Mouse (Mus musculus) liver, embryonic 15.5 days (tissue): Measurements from ENCODE around the gene Carns1. TPM values are rescaled to one million over a fixed set of nuclear protein-coding genes. Genes with fewer than 3 reads are reported as not detected.

Source experiments
- ATAC-seq: fragments of 200-750 bp; cut with Nextera tagmentation; 2 replicates; pipeline ENCODE4 v1.8.0; 2017; ENCODE audit warnings: moderate number of reproducible peaks, mild to moderate bottlenecking, moderate library complexity; ENCODE audit not compliant: insufficient read depth
- H3K27ac ChIP-seq: fragments of 300-500 bp; sonication (generic); replicated peaks from 2 replicates; pipeline ENCODE4 v1.5.1; 2015; ENCODE audit warnings: mild to moderate bottlenecking, inconsistent platforms
- H3K27me3 ChIP-seq: fragments of 300-500 bp; sonication (generic); 2 replicates; pipeline ENCODE4 v1.6.1; 2015; ENCODE audit warnings: mild to moderate bottlenecking, inconsistent platforms
- H3K36me3 ChIP-seq: fragments of 300-500 bp; sonication (generic); replicated peaks from 2 replicates; pipeline ENCODE4 v1.6.1; 2015; ENCODE audit warnings: moderate library complexity, mild to moderate bottlenecking, inconsistent platforms
- H3K4me1 ChIP-seq: fragments of 300-500 bp; sonication (generic); replicated peaks from 2 replicates; pipeline ENCODE4 v1.6.1; 2015; ENCODE audit warnings: inconsistent platforms
- H3K4me2 ChIP-seq: fragments of 300-500 bp; sonication (generic); 2 replicates; pipeline ENCODE4 v1.6.1; 2015; ENCODE audit warnings: moderate library complexity, mild to moderate bottlenecking, inconsistent platforms
- H3K4me3 ChIP-seq: fragments of 300-500 bp; sonication (generic); replicated peaks from 2 replicates; pipeline ENCODE4 v1.5.1; 2015; ENCODE audit warnings: mild to moderate bottlenecking, inconsistent platforms
- H3K9ac ChIP-seq: fragments of 300-500 bp; sonication (generic); 2 replicates; pipeline ENCODE4 v1.6.1; 2015; ENCODE audit warnings: moderate library complexity, mild to moderate bottlenecking, inconsistent platforms
- H3K9me3 ChIP-seq: fragments of 300-500 bp; sonication (generic); replicated peaks from 2 replicates; pipeline ENCODE4 v1.6.1; 2016; ENCODE audit warnings: inconsistent platforms
- WGBS: fragments of 180-500 bp; shearing (Covaris S2); methylation state at CpG from one replicate; pipeline ENCODE4 v1.1.7; 2015; ENCODE audit warnings: mixed read lengths; ENCODE audit not compliant: insufficient replicate concordance; 5-methylcytosine and 5-hydroxymethylcytosine counted together
- polyA plus RNA-seq: library from polyadenylated mRNA; unstranded; fragments of >200 nt; fragmentation: Nextera tagmentation; extraction: Ambion mirVana; gene quantifications from 2 replicates; pipeline ENCODE4 v1.2.1, GENCODE M21; 2015

The Carns1 gene
- polyA plus RNA-seq, 1 experiment from 2014 or later: 0.64 TPM

DNA sequence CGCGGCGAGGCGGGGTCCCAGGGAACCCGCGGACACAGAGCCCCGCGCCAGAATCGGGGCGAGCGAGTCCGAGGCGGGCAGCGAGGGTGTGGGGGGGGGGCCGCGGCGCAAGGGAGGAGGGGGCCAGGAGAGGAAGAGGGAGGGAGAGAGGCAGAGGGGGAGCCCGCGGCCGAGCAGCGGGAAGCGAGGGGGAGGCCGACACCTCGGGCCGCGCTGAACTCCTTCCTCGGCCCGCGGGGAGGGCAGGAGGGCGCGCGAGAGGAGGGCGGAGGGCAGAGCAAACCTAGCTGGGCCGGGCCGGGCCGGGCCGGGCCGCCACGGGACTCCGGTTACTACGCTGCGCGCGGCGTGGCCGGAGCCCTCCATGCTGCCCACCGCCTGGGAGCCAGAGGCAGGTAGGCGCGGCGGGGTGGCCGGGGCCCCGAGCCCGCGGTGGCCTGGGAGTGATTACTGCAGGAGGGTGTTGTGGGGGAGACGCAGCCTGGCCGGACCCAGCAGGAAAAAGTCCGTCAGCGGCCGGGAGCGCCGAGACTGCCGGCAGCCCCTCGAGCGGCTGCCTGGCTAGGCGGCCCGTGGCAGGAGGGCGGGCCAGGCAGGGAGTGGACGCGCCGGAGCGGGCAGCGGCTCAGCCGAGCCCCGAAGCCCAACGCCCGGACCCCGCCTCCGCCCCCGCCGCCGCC lies 39.6 kb upstream of the Carns1 start:
- Histone ChIP-seq H3K9ac (peak overlapping the region; percentile 49), H3K4me1 (peaks cover 36% of the 10 kb centered on the region), H3K36me3 (no peaks in the 10 kb centered on the region), H3K9me3 (no peaks in the 10 kb centered on the region), H3K4me3 (peak overlapping the region; percentile 57), H3K27me3 (peaks cover 100% of the 10 kb centered on the region), H3K4me2 (peak overlapping the region; percentile 75), H3K27ac (peak overlapping the region; percentile 45; the same call in 1 of the 2 replicates)
- no peak for ATAC-seq
- WGBS: under 1% methylated on average over 75 of the region's 81 CpGs

DNA sequence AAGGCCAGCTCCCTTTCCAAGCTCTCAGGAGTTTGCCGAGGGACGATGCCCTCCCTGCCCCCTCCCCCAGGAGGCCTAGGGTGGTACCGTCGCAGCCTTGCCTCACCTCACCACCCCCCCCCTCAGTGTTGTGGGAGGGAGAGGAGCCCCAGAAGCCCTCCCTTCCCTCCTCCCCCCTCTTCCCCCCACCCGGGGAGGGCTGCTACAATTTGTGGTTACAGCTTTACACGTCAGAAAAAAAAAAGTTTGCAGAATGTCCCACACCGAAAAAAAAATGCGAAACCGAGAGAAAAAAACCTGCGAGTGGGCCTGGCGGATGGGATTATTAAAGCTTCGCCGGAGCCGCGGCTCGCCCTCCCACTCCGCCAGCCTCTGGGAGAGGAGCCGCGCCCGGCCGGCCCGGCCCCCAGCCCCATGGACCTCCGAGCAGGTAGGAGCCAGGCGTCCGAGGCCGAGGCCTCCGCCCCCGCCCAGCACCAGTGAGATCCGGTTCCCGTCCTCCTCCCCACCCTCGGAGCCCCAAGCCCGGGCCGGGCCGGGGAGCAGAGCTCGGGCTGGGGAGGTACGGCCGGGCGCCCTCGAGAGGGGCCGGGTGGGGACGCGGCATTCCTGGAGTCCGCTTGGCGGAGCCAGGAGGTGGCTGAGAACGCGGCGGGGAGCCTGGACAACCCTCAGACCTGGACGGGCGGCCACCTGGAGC lies 38.9 kb upstream of the Carns1 start, which contains the start of the genes Clcf1 and AC109138.7:
Gene Clcf1, plus strand, starts transcription at position 168 of the 700 bp plus-strand sequence.
Gene AC109138.7, plus strand, starts transcription at position 287 of the 700 bp plus-strand sequence.
- WGBS: 1% methylated on average over 49 of the region's 49 CpGs
- Histone ChIP-seq H3K36me3 (no peaks in the 10 kb centered on the region), H3K27ac (peak within 1 kb of the TSS; percentile 45), H3K4me2 (peak within 1 kb of the TSS; percentile 75), H3K4me3 (peak within 1 kb of the TSS; percentile 57), H3K9me3 (no peaks in the 10 kb centered on the region), H3K4me1 (peaks cover 35% of the 10 kb centered on the region), H3K9ac (peak within 1 kb of the TSS; percentile 49), H3K27me3 (peaks cover 100% of the 10 kb centered on the region)
- peak; percentile 43; the same call in 1 of the 2 replicates for ATAC-seq

DNA sequence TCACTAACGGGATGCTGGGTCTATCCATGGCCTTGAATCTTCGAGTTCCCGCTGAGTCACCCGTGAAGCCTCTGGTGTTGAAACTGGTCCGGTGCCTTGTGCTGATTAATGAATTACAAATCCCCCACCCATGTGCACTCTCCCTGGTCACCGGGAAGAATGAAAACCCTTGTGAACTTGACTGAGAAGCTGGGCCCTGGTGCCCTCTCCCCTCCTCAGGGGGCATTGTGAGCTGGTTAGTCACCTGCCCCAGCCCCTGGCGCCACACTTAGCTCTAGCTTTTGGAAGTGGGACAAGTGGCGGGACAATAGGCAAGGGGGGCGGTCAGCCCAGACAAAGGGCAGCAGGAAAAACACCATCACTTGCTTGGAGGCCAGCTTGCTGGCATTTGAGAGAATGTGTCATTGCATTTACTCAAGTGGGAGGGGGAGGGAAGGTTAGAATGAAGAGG lies 38.3 kb upstream of the Carns1 start:
- H3K4me1 ChIP-seq: peaks cover 35% of the 10 kb centered on the region
- peaks cover 100% of the 10 kb centered on the region for H3K27me3 ChIP-seq
- H3K36me3 ChIP-seq: no peaks in the 10 kb centered on the region
- no peak overlapping the region for H3K27ac ChIP-seq
- H3K9me3 ChIP-seq: no peaks in the 10 kb centered on the region
- H3K4me2 ChIP-seq: peak overlapping the region; percentile 75
- peak overlapping the region; percentile 57; the same call in 1 of the 2 replicates for H3K4me3 ChIP-seq
- no peak overlapping the region for H3K9ac ChIP-seq
- WGBS: 7% methylated on average over 9 of the region's 9 CpGs
- no peak for ATAC-seq

DNA sequence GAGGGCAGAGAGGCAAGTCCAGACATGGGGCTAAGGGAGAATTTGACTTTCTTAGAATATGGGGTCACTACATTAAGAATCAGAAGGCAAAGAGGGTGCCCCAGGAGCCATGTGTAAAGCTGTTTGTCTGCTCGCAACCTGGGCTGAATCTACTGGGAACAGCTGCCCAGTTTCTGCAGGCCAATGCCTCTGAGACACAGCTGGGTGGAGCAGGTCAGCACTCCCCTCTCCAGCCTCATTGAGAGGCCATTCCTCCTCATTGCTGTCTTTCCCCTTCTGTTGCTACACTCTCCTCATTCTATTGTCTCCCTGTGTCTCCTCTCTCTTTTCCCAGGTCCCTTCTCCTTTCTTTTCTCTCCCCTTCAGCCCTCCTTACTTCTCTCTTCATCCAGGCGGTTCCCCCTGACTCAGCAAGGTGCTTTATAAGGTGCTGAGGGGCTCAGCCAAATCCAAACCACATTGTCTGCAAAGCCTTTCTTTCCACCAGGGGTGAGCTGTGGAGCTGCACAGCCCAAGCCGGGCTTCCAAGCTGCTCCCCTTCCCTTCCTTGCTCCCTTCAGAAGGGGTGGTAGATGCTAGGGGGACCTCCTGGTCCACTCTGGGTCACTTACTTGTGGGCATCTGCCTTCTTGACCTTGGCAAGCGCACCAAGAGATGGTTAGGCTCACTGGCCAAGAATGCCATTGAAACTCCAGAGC lies 36.8 kb upstream of the Carns1 start:
- WGBS: 42% methylated on average over 4 of the region's 4 CpGs
- ATAC-seq: no peak
- H3K4me3 ChIP-seq: no peak overlapping the region
- no peak overlapping the region for H3K9ac ChIP-seq
- H3K4me1 ChIP-seq: peaks cover 32% of the 10 kb centered on the region
- H3K4me2 ChIP-seq: no peak overlapping the region
- no peaks in the 10 kb centered on the region for H3K9me3 ChIP-seq
- no peaks in the 10 kb centered on the region for H3K36me3 ChIP-seq
- peaks cover 98% of the 10 kb centered on the region for H3K27me3 ChIP-seq
- no peak overlapping the region for H3K27ac ChIP-seq

DNA sequence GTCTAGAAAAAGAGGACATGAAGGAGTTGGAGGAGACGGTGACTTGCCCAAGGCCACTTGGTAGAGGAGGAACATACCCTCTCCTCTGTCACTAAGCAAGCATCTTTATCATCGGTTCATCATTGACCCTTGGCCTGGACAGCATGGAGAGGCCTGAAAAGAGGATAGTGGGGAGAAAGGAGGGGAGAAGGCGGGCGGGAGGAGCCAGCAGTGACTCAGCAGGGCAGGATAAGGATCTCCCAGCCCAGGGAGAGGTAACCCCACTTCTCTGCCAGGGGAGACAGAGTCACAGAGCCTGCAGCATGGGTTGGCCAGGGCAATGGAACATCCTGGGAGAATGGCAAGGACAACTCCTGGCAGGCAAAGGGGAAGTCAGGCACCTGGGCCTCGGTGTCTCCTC lies 33.3 kb upstream of the Carns1 start:
- no peak for ATAC-seq
- Histone ChIP-seq H3K27me3 (peaks cover 97% of the 10 kb centered on the region), H3K4me2 (no peak overlapping the region), H3K36me3 (no peaks in the 10 kb centered on the region), H3K27ac (no peak overlapping the region), H3K9ac (no peak overlapping the region), H3K9me3 (no peaks in the 10 kb centered on the region), H3K4me3 (no peak overlapping the region), H3K4me1 (peaks cover 15% of the 10 kb centered on the region)
- WGBS: 59% methylated on average over 5 of the region's 5 CpGs

DNA sequence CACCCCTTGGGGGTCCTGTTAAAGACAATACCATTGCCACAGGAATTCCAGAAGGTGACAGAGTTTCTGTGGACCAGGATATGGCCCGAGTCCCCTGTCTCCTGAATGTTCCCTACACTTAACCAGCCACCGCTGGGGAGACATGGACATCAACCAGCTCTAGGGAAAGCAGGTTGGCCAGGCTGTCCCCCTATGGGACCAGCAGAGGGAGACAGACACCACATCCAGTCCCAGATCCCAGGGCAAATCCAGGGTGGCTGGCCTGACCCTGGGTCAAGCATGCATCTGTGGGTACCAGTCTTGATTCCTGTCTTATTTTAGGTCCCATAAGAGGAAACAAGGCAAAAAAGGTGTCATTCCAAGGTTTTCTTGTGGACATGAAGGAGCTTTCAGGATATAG lies 31.7 kb upstream of the Carns1 start:
- Histone ChIP-seq H3K9me3 (no peaks in the 10 kb centered on the region), H3K4me3 (no peak overlapping the region), H3K4me1 (peaks cover 19% of the 10 kb centered on the region), H3K9ac (no peak overlapping the region), H3K36me3 (no peaks in the 10 kb centered on the region), H3K27me3 (peaks cover 94% of the 10 kb centered on the region), H3K4me2 (no peak overlapping the region), H3K27ac (no peak overlapping the region)
- 4% methylated on average over 2 of the region's 2 CpGs for WGBS
- ATAC-seq: peak; percentile 29; the same call in 1 of the 2 replicates

DNA sequence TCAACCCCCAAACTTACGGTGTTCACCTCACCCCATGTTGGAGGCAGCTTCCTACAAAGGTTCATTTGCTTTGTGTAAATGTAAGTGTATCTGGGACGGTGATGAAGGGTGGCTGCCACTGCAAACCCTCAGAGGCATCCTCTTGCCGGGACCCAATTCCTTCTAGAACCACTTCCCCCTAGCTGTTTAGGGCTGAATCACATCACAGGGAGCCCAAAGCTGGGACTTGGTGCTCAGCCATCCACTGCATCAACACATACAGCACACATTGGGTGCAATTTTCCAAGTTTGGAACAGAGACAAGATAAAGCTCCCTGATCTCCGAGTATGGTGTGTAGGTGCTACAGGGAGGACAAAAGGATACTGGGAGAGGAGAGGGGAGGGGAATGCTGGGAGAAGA lies 29.6 kb upstream of the Carns1 start:
- peaks cover 73% of the 10 kb centered on the region for H3K27me3 ChIP-seq
- ATAC-seq: no peak

DNA sequence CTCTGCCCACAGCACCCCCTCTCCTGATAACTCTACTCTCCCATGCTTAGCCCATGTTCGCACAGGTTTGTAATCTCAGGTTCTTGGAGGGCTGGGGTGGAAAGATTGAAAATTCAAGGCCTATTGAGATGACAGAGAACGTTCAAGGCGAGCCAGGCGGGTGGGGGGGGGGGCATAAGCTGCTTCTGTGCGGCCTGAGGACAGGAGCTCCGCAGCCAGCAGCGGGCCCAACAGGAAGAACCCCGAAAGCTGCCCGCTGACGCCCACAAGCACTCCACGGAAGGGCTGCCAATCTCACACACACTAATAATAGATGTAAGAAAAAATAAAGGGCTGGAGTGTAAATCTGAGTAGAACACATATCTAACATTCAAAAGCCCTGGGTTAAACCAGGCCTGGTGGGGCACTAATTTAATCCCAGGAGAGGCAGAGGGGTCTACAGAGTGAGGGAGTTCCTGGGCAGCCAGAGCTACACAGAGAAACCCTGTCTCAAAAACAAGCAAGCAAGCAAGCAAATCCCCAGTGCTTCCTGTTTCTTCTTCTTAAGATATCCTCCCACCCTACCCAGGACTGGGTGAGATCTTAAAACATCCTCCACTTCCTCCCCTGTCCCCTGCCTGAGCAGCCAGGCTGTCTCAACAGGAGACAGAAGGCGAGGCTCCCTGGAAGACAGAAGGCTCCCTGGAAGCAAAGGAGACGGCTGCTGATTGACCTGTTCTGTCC lies 28.5 kb upstream of the Carns1 start:
- H3K4me3 ChIP-seq: no peak overlapping the region
- H3K9me3 ChIP-seq: no peaks in the 10 kb centered on the region
- peak overlapping the region; percentile 51 for H3K27ac ChIP-seq
- H3K4me2 ChIP-seq: peak overlapping the region; percentile 13; the same call in 1 of the 2 replicates
- H3K36me3 ChIP-seq: peaks cover 17% of the 10 kb centered on the region; the same call in 1 of the 2 replicates
- no peak for ATAC-seq
- H3K4me1 ChIP-seq: peaks cover 46% of the 10 kb centered on the region
- peaks cover 61% of the 10 kb centered on the region for H3K27me3 ChIP-seq
- 25% methylated on average over 13 of the region's 13 CpGs for WGBS
- H3K9ac ChIP-seq: no peak overlapping the region

More for the DNA sequence above, 29.6 kb upstream of the Carns1 start:
- 57% methylated on average over 4 of the region's 4 CpGs for WGBS
- H3K9me3 ChIP-seq: no peaks in the 10 kb centered on the region
- peaks cover 5% of the 10 kb centered on the region; the same call in 1 of the 2 replicates for H3K36me3 ChIP-seq
- H3K9ac ChIP-seq: no peak overlapping the region
- no peak overlapping the region for H3K4me3 ChIP-seq
- H3K27ac ChIP-seq: no peak overlapping the region
- peaks cover 34% of the 10 kb centered on the region for H3K4me1 ChIP-seq
- no peak overlapping the region for H3K4me2 ChIP-seq

DNA sequence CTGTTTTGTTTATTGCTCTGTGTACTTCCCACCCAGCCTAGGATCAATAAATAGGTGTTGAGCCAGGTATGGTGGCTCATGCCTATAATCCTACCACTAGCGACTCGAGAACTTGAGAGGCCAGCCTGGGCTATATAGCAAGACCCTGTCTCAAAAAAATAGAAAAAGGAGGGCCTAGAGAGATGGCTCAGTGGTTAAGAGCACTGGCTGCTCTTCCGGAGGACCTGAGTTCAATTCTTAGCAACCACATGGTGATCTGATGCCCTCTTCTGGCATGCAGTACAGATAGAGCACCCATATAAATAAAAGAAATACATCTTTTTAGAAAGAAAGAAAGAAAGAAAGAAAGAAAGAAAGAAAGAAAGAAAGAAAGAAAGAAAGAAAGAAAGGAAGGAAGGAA lies 27.9 kb upstream of the Carns1 start:
- Histone ChIP-seq H3K4me2 (no peak overlapping the region), H3K4me1 (peaks cover 51% of the 10 kb centered on the region), H3K36me3 (peaks cover 23% of the 10 kb centered on the region; the same call in 1 of the 2 replicates), H3K9me3 (no peaks in the 10 kb centered on the region), H3K27ac (no peak overlapping the region), H3K9ac (no peak overlapping the region), H3K27me3 (peaks cover 57% of the 10 kb centered on the region), H3K4me3 (no peak overlapping the region)
- ATAC-seq: no peak
- WGBS: 37% methylated on average over 3 of the region's 3 CpGs

DNA sequence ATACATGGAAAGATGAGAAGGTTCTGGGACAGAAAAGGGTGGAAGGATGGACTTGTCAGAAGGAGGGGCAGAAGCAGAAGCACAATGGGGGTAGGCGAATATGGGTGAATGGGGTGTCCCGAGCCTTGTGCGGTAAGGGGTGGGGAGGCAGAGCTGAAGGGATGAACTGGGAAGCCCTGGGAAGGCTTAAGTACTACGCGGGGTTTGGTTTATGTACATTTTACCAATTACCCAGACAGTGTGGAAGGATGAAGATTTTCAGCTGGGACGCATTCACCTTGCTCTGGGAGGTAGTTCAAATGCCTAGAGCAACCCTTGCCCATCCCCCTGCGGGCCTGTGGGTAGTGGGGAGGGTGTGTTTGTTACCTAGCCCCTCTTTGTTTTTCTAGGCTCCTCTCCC lies 26.9 kb upstream of the Carns1 start:
- no peak overlapping the region for H3K27ac ChIP-seq
- H3K27me3 ChIP-seq: peaks cover 47% of the 10 kb centered on the region
- WGBS: 41% methylated on average over 7 of the region's 7 CpGs
- peak overlapping the region; percentile 77 for H3K4me3 ChIP-seq
- H3K36me3 ChIP-seq: peaks cover 33% of the 10 kb centered on the region
- peak overlapping the region; percentile 91 for H3K4me2 ChIP-seq
- no peaks in the 10 kb centered on the region for H3K9me3 ChIP-seq
- H3K9ac ChIP-seq: peak overlapping the region; percentile 53; the same call in 1 of the 2 replicates
- no peak for ATAC-seq
- H3K4me1 ChIP-seq: peaks cover 60% of the 10 kb centered on the region
